Mouse (Mus musculus) spleen, adult 18-20 months (tissue): ENCODE measurements around the gene 1700123O20Rik.

Source experiments
- DNase-seq, 2 experiments: peaks; one replicate each; pipeline ENCODE4 v3.0.0; 2022; ENCODE audit warnings: mixed read lengths in 2 of 2

Gene 1700123O20Rik

DNA sequence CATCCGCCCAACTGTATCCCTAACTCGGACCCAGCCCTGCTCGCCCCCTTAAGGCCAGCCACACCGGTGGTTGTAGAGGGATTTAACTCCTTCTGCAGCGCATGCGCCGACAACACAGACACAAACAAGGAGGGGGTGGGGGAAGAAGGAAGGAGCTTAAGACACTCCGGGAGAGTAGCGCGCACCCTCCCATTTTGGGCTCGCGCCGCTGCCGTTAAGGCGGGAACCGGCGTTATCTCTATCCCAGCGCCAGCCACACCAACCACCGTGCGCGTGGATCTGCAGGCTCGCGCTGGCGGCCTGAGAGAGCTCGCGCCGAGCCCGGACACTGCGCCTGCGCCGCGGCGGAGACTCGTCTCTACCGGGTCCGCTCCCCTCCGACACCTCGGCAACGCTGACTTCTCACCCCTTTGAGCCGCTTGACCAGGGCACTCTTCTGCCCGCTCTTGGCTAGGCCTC, at the start of gene 1700123O20Rik:
Gene 1700123O20Rik, plus strand, starts transcription at position 154 of the 459 bp plus-strand sequence.
- no peak for DNase-seq

- peak in 1 of 2 experiments; percentile 63 for DNase-seq
These were observed 49.1 kb upstream of the 1700123O20Rik start for GRCm38 (mm10) chr14:54636954-54637353.

DNA sequence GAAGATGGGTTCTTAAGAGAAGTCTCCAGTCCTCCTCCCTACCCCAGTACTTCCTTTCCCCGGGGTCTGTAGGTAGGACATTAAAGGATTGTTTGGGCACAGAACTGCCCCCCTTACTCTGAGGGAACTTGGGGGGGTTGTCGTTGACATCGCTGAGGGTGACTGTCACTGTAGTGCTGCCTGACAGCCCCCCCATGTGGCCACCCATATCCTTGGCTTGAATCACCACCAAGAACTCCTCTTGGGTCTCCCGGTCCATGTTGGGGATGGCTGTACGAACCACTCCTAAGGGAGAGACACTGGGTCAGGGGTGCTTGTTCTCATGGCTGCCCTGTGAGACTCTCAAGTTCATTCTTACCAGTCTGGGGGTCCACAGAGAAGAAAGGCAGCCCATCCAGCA, 47.8 kb upstream of the 1700123O20Rik start:
- no peak for DNase-seq

DNA sequence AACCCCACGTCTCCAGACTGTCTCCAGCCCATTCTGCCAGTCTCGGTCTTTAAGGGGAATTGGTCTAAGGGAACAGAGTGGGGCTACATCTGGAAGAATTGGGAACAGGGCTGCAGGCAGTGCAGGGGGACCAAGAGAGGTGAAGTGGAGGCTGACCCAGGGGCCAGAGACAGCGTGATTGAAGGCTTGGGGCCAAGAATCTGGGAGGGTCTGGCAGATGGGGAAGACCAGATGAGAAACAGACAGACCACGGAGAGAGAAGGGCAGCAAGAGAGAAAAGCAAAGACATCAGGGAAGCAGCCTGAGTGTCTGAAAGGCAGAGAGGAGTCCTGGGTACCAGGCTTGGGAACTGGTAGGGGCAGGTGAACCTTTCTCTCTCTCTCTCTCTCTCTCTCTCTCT, 45.9 kb upstream of the 1700123O20Rik start:
- no peak for DNase-seq

DNA sequence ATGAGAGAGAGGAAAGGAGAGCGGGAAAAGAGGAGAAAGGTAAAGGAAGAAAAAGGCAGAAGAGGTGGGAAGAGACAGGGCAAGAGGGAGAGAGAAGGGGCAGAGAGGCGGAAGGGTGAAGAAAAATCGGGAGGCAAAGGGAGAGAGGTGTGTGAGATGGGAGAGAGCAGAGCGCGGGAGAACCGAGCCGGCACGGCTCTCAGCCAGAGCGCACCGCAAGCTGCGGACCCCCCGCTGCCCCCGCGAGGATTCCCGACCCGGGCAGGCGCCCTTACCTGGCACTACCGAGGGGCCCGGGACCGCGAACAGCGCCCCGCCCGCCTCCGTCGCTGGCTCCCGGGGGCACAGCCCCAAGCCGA, 45.1 kb upstream of the 1700123O20Rik start, which contains the start of gene Gm17606:
Gene Gm17606, plus strand, starts transcription at position 7 of the 359 bp plus-strand sequence.
- no peak for DNase-seq

DNA sequence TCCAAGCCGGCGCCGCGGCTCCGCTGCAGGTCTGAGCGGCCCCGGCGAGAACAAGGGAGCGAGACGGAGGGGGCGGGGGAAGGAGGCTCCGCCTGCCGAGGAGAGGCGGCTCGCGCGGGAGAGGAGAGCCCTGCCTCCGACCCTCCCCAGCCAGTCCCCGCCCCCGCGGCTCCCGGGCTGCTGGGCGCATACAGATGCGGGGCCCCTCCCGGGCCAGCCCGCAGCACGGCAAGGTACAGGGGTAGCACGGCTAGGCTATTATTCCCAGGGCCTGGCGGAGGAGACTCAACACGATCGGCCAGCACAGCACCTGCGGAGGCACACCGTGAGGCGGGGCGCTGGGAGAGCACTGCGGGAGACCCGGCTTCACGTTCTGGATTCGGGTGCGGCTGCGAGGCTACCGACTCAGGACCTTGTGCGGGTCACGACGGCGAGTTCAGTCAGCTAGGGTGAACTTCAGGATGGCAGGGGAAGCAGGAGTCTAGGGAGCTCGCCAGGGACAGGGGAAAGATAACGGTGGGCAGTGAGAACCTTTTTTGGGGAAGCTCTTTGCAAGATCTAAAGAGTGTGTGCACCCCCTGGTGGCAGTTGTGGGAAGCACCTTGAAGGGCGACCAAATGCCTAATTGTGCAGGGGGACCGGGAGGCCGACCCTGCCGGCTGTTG, 44.6 kb upstream of the 1700123O20Rik start, which contains the start of gene Cdh24:
Gene Cdh24, minus strand, starts transcription at position 60 of the 665 bp plus-strand sequence.
- DNase-seq: peak; percentile 81 to 88

GRCm38 (mm10) chr14:54642224-54642944, 43.6 kb upstream of the 1700123O20Rik start:
- DNase-seq: no peak

DNA sequence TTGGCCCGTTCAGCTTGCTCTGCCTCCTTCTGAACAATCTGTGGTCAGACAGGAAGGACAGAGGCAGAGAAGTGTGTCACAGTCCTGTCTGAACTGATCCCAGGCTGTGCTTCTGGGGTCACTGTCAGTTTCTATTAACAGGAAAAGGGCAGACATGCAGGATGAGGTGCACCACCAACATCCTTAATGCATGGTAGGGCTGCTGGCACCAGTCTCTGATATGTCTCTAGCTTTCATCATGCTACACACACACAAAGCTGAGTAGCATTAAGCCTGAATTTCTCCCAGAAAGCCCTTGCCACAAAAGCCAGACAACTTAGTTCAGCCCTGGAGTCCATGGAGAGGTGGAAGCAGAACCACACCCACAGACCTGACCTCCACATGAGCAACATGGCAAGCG, 43.0 kb upstream of the 1700123O20Rik start:
- DNase-seq: no peak

- DNase-seq: no peak
These were observed 41.7 kb upstream of the 1700123O20Rik start for GRCm38 (mm10) chr14:54644294-54644693.

DNA sequence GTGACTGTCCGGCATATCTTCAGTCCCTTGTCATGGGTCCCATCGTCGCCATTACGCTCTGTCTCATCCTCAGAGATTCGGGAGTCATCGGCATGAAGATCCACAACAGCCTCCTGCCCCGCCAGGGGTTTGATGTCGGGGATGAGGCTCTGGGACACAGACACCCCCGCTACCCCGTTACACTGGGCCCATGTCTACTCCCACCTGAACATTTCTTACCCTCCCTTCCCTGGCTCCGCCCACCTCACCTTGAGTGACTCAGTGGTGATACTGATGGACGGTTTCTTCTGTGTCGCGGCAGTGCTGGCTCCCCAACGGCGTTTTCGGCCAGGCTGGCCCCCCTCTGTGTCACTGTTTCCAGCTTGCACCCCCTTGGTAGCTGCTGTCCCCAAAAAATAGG, 39.6 kb upstream of the 1700123O20Rik start:
- DNase-seq: no peak

- DNase-seq: no peak
These were observed 38.9 kb upstream of the 1700123O20Rik start for GRCm38 (mm10) chr14:54646898-54647636.

GRCm38 (mm10) chr14:54647900-54648299, 38.1 kb upstream of the 1700123O20Rik start:
- no peak for DNase-seq

- DNase-seq: peak; percentile 63 to 79
These were observed 35.2 kb upstream of the 1700123O20Rik start for GRCm38 (mm10) chr14:54650621-54651454.

DNA sequence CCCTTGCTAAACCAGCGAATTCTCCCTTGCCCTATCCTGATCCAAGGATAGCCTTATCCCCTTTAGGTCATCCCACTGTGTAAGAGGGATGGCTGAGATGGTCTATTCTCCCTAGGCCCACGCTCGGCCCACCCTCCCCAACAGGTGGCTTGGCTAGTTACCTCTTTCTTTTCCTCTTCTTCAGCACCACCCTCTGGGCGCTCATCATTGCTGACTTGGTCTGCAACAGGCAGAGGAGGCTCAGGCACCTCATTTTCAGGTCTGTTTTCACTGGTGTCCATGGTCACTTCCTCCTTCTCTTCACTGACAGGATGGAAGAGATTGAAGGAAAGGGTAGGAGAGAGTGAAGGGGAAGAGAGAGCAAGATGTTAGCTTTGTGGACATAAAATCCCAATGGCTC, 34.5 kb upstream of the 1700123O20Rik start:
- no peak for DNase-seq

DNA sequence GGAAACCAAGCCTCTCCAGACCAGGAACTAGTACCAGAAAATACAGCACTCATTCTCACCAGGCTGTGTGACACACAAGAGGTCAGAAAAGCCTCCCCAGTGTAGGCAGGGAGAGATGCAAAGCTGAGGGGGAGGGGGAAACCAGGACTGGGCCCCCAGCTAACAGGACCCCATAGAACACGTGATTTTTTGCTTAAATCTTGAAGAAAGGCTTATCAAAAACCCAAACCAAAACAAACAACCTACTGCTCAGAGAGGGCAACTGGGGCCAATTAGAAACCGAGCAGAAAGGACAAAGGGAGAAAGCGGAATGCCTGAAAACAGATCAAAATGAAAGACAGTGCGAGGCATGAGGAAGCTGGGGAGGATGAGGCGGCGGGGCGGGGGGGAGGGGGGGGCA, 33.2 kb upstream of the 1700123O20Rik start:
- DNase-seq: no peak

GRCm38 (mm10) chr14:54653496-54653895, 32.5 kb upstream of the 1700123O20Rik start:
- peak; percentile 69 to 72 for DNase-seq

DNA sequence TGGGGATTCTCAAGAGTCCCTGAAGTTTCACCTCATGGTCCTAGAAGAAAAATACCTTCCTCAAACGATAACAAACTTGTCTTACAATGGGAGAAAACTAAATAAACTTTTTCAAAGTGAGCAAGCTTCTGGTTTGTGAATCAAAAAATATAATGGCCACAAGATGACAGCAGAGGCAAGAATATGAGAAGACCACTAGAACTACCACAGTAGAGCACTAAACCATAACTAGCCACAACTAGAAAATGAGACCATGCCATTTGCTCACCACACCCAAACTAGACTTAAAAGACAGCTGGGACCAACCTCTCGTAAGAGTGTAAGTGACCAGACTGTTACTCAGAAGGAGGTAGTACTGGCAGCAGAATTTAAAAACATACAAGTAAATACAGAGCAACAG, 26.0 kb upstream of the 1700123O20Rik start:
- no peak for DNase-seq

DNA sequence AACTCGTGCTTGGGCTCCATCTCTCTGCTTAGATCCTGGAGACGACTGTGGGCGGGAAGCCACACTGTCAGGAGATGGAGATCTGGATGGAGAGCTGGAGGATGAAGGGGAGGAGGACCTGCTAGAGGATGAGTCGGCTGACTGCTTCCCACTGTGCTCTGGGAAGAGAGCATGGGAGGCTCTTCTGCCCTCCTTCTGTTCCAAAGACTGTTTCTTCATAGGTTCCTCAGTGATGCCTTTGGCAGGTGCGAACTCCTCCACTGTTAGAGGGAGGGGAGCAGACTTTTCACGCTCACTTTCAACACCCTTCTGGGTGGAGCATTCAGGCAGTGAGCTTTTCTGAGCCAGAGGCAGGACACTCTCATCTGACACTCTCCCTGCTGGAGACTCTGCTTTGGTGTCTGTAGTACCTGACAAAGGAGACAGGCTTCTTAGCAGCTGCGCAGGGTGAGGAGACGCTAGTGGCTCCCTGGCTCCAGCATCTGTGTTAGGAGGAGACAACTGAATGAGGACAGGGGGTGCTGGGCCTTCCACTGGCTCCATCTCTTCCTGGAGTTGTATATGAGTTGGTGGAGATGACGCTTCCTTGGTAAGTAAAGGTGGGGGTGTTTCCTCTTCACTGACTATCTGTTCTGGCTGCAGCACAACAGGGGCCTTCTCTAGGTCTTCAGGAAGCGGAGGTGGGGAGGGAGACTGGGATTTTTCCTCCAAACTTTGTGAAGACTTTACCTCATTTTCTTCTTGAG, 21.4 kb upstream of the 1700123O20Rik start:
- DNase-seq: no peak

GRCm38 (mm10) chr14:54669381-54669780, 16.6 kb upstream of the 1700123O20Rik start:
- peak; percentile 35 to 64 for DNase-seq

DNA sequence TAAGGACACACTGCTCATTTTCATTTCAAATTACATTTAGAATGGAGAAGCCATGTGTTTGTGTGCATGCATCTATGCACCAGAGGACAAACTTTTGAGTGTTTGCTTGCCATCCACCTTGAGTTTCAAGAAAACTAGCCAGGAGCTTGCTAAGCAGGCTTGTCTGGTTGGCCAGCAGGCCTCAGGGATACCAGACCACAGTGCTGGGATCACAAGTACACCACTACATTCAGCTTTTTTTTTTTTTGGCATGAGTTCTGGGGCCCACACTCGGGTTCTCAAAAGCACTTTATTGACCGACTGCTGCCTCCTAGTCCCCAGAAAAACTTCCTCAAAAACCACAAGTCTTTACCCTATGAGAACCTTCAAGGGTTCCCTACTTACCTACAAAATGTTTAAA, 11.7 kb upstream of the 1700123O20Rik start:
- no peak for DNase-seq

DNA sequence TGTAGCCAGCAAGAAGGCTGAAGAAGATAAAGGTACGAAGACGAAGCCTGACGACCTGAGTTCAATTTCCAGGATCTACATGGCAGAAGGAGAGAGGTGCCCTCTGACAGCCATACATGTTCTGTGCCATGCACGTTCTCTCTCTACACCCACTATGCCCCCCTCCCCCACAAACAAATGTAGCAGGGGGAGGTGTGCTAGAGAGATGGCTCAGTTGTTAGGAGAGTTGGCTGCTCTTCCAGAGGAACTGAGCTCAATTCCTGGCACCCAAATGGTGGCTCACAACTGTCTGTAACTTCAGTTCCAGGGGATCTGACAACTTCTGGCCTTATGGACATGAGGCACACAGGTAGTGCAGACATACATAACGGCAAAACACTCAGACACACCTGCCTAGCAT, 9.7 kb upstream of the 1700123O20Rik start:
- no peak for DNase-seq
